ENCODE assay signal across 22 mouse cellular contexts in genomic region chr3:59197329-59197948, GRCm38 (mm10). TPM values are rescaled to one million over a fixed set of nuclear protein-coding genes. Genes with fewer than 3 reads are reported as not detected.
DNase-seq lines count a peak whose midpoint lies in the region; ATAC-seq lines count a peak whose summit lies in the region.
"Had no signal": no experiment of that assay in that cellular context is flagged by ENCODE, and none has a peak within 500 bp of the region (broad histone marks: within the 10 kb centered on the region; RNA-seq: fewer than 3 reads in every experiment).

No protein-coding gene starts in this region.

- no peak overlapping the region for H3K4me2 ChIP-seq in intestine, embryonic 14.5 days (ENCODE audit: low read length)
- no peak overlapping the region for H3K4me2 ChIP-seq in intestine, embryonic 16.5 days (ENCODE audit: low read depth, low read length)
- no peak overlapping the region for H3K4me2 ChIP-seq in embryonic facial prominence, embryonic 15.5 days (replicated peaks)
- H3K4me2 ChIP-seq: embryonic facial prominence, embryonic 12.5 days; heart, embryonic 12.5 days; hindbrain, embryonic 14.5 days had no signal

- H3K4me1 ChIP-seq in intestine, embryonic 14.5 days (replicated peaks; ENCODE audit: control insufficient read depth, insufficient read depth, low read length): no peaks in the 10 kb centered on the region
- no peaks in the 10 kb centered on the region for H3K4me1 ChIP-seq in intestine, embryonic 16.5 days (ENCODE audit: control insufficient read depth, insufficient read depth, low read length)
- H3K4me1 ChIP-seq in embryonic facial prominence, embryonic 15.5 days: no peaks in the 10 kb centered on the region
- H3K4me1 ChIP-seq: embryonic facial prominence, embryonic 12.5 days; heart, embryonic 12.5 days; hindbrain, embryonic 10.5 days had no signal

- no peaks in the 10 kb centered on the region for H3K36me3 ChIP-seq in intestine, embryonic 14.5 days (ENCODE audit: control insufficient read depth, insufficient read depth, low read length)
- no peaks in the 10 kb centered on the region for H3K36me3 ChIP-seq in intestine, embryonic 16.5 days (ENCODE audit: control insufficient read depth, insufficient read depth, low read length)
- H3K36me3 ChIP-seq in embryonic facial prominence, embryonic 15.5 days: no peaks in the 10 kb centered on the region
- H3K36me3 ChIP-seq: embryonic facial prominence, embryonic 12.5 days; heart, embryonic 12.5 days; hindbrain, embryonic 10.5 days had no signal

- no peak overlapping the region for H3K27ac ChIP-seq in intestine, embryonic 14.5 days (ENCODE audit: low read depth)
- H3K27ac ChIP-seq in intestine, embryonic 16.5 days (ENCODE audit: low read length): no peak overlapping the region
- H3K27ac ChIP-seq in embryonic facial prominence, embryonic 15.5 days (replicated peaks): 0 out of 2 replicates have a peak overlapping the region, but pooled peaks have one; percentile 65
- H3K27ac ChIP-seq: embryonic facial prominence, embryonic 12.5 days; gastrocnemius, adult 2 months; heart, adult 2 months; hindbrain, embryonic 10.5 days; hindbrain, embryonic 14.5 days had no signal

- DNase-seq in cerebellum, postnatal 10 days: peak; percentile 36 to 59
- no peak for DNase-seq in cerebellum, postnatal 4 days (ENCODE audit: low spot score in 2 of 2)
- DNase-seq in intestine, embryonic 14.5 days (ENCODE audit: low spot score): peak; percentile 38
- DNase-seq in gonadal fat pad, adult 2 months (ENCODE audit: low read depth): peak; percentile 71
- DNase-seq in gastrocnemius, adult 8-10 months (ENCODE audit: low spot score in 2 of 2): no peak
- DNase-seq in yolk sac, embryonic 10.5 days (ENCODE audit: low spot score): no peak
- DNase-seq: adrenal gland, adult 2 months; adrenal gland, postnatal 25 days; embryo, embryonic 11 days; gastrocnemius, adult 2 months; gastrocnemius, postnatal 36 days; heart, adult 2 months had no signal

- H3K9me3 ChIP-seq in intestine, embryonic 14.5 days (ENCODE audit: control insufficient read depth, low read length): no peaks in the 10 kb centered on the region
- no peaks in the 10 kb centered on the region for H3K9me3 ChIP-seq in intestine, embryonic 16.5 days (ENCODE audit: control insufficient read depth, low read length)
- no peaks in the 10 kb centered on the region for H3K9me3 ChIP-seq in embryonic facial prominence, embryonic 15.5 days (replicated peaks)
- H3K9me3 ChIP-seq: embryonic facial prominence, embryonic 12.5 days; heart, embryonic 12.5 days; hindbrain, embryonic 10.5 days had no signal

- no peaks in the 10 kb centered on the region for H3K27me3 ChIP-seq in intestine, embryonic 14.5 days (replicated peaks; ENCODE audit: control insufficient read depth, insufficient read depth, low read length)
- H3K27me3 ChIP-seq in intestine, embryonic 16.5 days (replicated peaks; ENCODE audit: control insufficient read depth, insufficient read depth, low read length): no peaks in the 10 kb centered on the region
- H3K27me3 ChIP-seq in embryonic facial prominence, embryonic 15.5 days: no peaks in the 10 kb centered on the region
- H3K27me3 ChIP-seq: embryonic facial prominence, embryonic 12.5 days; heart, embryonic 12.5 days had no signal

- 84% methylated on average over 4 of the region's 4 CpGs for WGBS in intestine, embryonic 14.5 days
- 87% methylated on average over 4 of the region's 4 CpGs for WGBS in intestine, embryonic 16.5 days
- 58% methylated on average over 4 of the region's 4 CpGs for WGBS in embryonic facial prominence, embryonic 15.5 days

- no peak for ATAC-seq in intestine, embryonic 14.5 days (replicated peaks; ENCODE audit: low FRiP score, low TSS enrichment, low read depth)
- ATAC-seq in intestine, embryonic 16.5 days: no peak
- ATAC-seq in embryonic facial prominence, embryonic 15.5 days (ENCODE audit: insufficient number of reproducible peaks, low FRiP score, low TSS enrichment, low read depth): no peak; the same call in 1 of the 2 replicates
- ATAC-seq: forebrain, embryonic 14.5 days; intestine, postnatal 0 days had no signal

- H3K9ac ChIP-seq in intestine, embryonic 14.5 days (ENCODE audit: low read length): no peak overlapping the region
- H3K9ac ChIP-seq in intestine, embryonic 16.5 days (ENCODE audit: low read depth, low read length): no peak overlapping the region
- H3K9ac ChIP-seq in embryonic facial prominence, embryonic 15.5 days: no peak overlapping the region
- H3K9ac ChIP-seq: embryonic facial prominence, embryonic 12.5 days; heart, embryonic 12.5 days; hindbrain, embryonic 14.5 days had no signal

- no peak overlapping the region for H3K4me3 ChIP-seq in intestine, embryonic 14.5 days (ENCODE audit: low read depth, low read length)
- H3K4me3 ChIP-seq in intestine, embryonic 16.5 days (ENCODE audit: low read length): no peak overlapping the region
- no peak overlapping the region for H3K4me3 ChIP-seq in embryonic facial prominence, embryonic 15.5 days (replicated peaks)
- H3K4me3 ChIP-seq: embryonic facial prominence, embryonic 12.5 days; gastrocnemius, adult 2 months; heart, adult 2 months; heart, embryonic 12.5 days; hindbrain, embryonic 10.5 days had no signal

RNA-seq across cellular contexts. Expression of gene Gpr87, which starts 2.5 kb away (rescaled TPM):
- not detected in 2 replicates for polyA plus RNA-seq in intestine, embryonic 14.5 days (2014; fragmentation: Nextera tagmentation; extraction: Ambion mirVana)
- not detected in 2 replicates for polyA plus RNA-seq in intestine, embryonic 16.5 days (2015; fragmentation: Nextera tagmentation; extraction: Ambion mirVana)
- polyA plus RNA-seq in embryonic facial prominence, embryonic 15.5 days (2015; fragmentation: Nextera tagmentation; extraction: Ambion mirVana): 24.0 and 25.8 TPM in 2 replicates
- 0.51 and 0.76 TPM in 2 replicates for polyA plus RNA-seq in gonadal fat pad, adult 2 months (2012; rRNA removed)
- total RNA-seq in gastrocnemius, adult 8-10 months (2022): not detected
- total RNA-seq: adrenal gland, adult 2 months; adrenal gland, postnatal 25 days; gastrocnemius, adult 2 months; gastrocnemius, postnatal 36 days; heart, adult 2 months; heart, postnatal 25 days had no signal
- polyA plus RNA-seq: adrenal gland, adult 2 months; forebrain, embryonic 14.5 days; heart, adult 2 months; hindbrain, embryonic 14.5 days; intestine, postnatal 0 days had no signal

RNA-seq across cellular contexts. Expression of gene P2ry13, which starts 13.2 kb away (rescaled TPM):
- polyA plus RNA-seq in intestine, embryonic 14.5 days (2014; fragmentation: Nextera tagmentation; extraction: Ambion mirVana): 1.6 and 1.7 TPM in 2 replicates
- polyA plus RNA-seq in intestine, embryonic 16.5 days (2015; fragmentation: Nextera tagmentation; extraction: Ambion mirVana): 1.3 and 1.6 TPM in 2 replicates
- 1.7 and 2.1 TPM in 2 replicates for polyA plus RNA-seq in embryonic facial prominence, embryonic 15.5 days (2015; fragmentation: Nextera tagmentation; extraction: Ambion mirVana)
- 1.6 and 1.9 TPM in 2 replicates for polyA plus RNA-seq in gonadal fat pad, adult 2 months (2012; rRNA removed)
- under 1 TPM in 2 of 4 experiments, not detected in 2; 0.11 to 0.22 TPM for total RNA-seq in gastrocnemius, adult 8-10 months (2022)
- total RNA-seq: ES-E14 had no signal

RNA-seq across cellular contexts. Expression of gene P2ry14, which starts 44.0 kb away (rescaled TPM):
- 8.4 and 8.6 TPM in 2 replicates for polyA plus RNA-seq in intestine, embryonic 14.5 days (2014; fragmentation: Nextera tagmentation; extraction: Ambion mirVana)
- polyA plus RNA-seq in intestine, embryonic 16.5 days (2015; fragmentation: Nextera tagmentation; extraction: Ambion mirVana): 10.4 and 12.1 TPM in 2 replicates
- polyA plus RNA-seq in embryonic facial prominence, embryonic 15.5 days (2015; fragmentation: Nextera tagmentation; extraction: Ambion mirVana): 2.3 and 2.4 TPM in 2 replicates
- polyA plus RNA-seq in gonadal fat pad, adult 2 months (2012; rRNA removed): 1.6 and 2.7 TPM in 2 replicates
- 1 to 10 TPM in 3 of 4 experiments, under 1 TPM in 1; 0.90 to 2.7 (median 1.2) TPM for total RNA-seq in gastrocnemius, adult 8-10 months (2022)

Comparison
In these comparisons a context has a peak if more than half of its experiments do, and no peak if none do; other contexts are left out.
1. DNase-seq: peak in cerebellum, postnatal 10 days (2 of 2), intestine, embryonic 14.5 days (single experiment) and gonadal fat pad, adult 2 months (single experiment); none in cerebellum, postnatal 4 days (0 of 2), gastrocnemius, adult 8-10 months (0 of 2) and yolk sac, embryonic 10.5 days (single experiment).
2. RNA of gene Gpr87, which starts 2.5 kb away (polyA plus RNA-seq): 24.0 to 25.8 TPM in embryonic facial prominence, embryonic 15.5 days; 0.51 to 0.76 TPM in gonadal fat pad, adult 2 months, not detected in intestine, embryonic 14.5 days and not detected in intestine, embryonic 16.5 days; every median in the first group is over 10 times any median in the second.